Mouse (Mus musculus) CD4-positive, CD25-positive, alpha-beta regulatory T cell, adult 2 months (primary cell): Measurements from ENCODE around the gene Ddx20.

ENCODE experiments used
- DNase-seq: peaks from one replicate; pipeline ENCODE4 v3.0.0-alpha.2; 2012; ENCODE audit warnings: low read depth, low spot score

The Ddx20 gene

GRCm38 (mm10) chr3:105666996-105667523 lies 20.3 kb downstream of the Ddx20 start:
- no peak for DNase-seq

- DNase-seq: no peak
These were observed 22.1 kb downstream of the Ddx20 start for GRCm38 (mm10) chr3:105665105-105665765.

GRCm38 (mm10) chr3:105663043-105663442 lies 24.3 kb downstream of the Ddx20 start:
- DNase-seq: no peak

GRCm38 (mm10) chr3:105660530-105660929 lies 26.8 kb downstream of the Ddx20 start:
- no peak for DNase-seq

GRCm38 (mm10) chr3:105655031-105655585 lies 32.3 kb downstream of the Ddx20 start:
- DNase-seq: no peak

- DNase-seq: no peak
These were observed 33.6 kb downstream of the Ddx20 start for GRCm38 (mm10) chr3:105653544-105654380.

- DNase-seq: no peak
These were observed 38.3 kb downstream of the Ddx20 start for GRCm38 (mm10) chr3:105648889-105649567.

GRCm38 (mm10) chr3:105643566-105643965 lies 43.8 kb downstream of the Ddx20 start:
- no peak for DNase-seq

GRCm38 (mm10) chr3:105642186-105642585 lies 45.2 kb downstream of the Ddx20 start:
- no peak for DNase-seq

GRCm38 (mm10) chr3:105633021-105633420 lies 54.4 kb downstream of the Ddx20 start:
- no peak for DNase-seq

- DNase-seq: no peak
These were observed 55.1 kb downstream of the Ddx20 start for GRCm38 (mm10) chr3:105632296-105632695.
